Mouse (Mus musculus): Measurements from ENCODE around the gene Mtrf1.

GRCm38 (mm10) chr14:79358055-79358454 lies 39.5 kb upstream of the Mtrf1 start:
- TF ChIP-seq MYOG (IDR thresholded peaks at IDR 0.05; ENCODE audit: control insufficient read depth, extremely low read depth, insufficient read length): no peak
- no peak for TF ChIP-seq CTCF (IDR thresholded peaks at IDR 0.05; ENCODE audit: control insufficient read depth, insufficient read depth, insufficient read length)
- TF ChIP-seq MAX (IDR thresholded peaks at IDR 0.05): no peak
- TF ChIP-seq FOSL1 (IDR thresholded peaks at IDR 0.05; ENCODE audit: insufficient read depth, low read length, poor library complexity, severe bottlenecking): no peak
